Mouse (Mus musculus): ENCODE results near the gene Gm3625.

The Gm3625 gene

GRCm38 (mm10) chr12:4556891-4557290 is 35.8 kb downstream of the Gm3625 start:
- peak; percentile 97 for DNase-seq (ENCODE audit: low read depth, low spot score)

- peak; percentile 73 for DNase-seq (ENCODE audit: low read depth, low spot score)
Measured at GRCm38 (mm10) chr12:4555451-4555850, 37.3 kb downstream of the Gm3625 start.

- peak; percentile 51 for DNase-seq (ENCODE audit: low read depth, low spot score)
Measured at GRCm38 (mm10) chr12:4553704-4554103, 39.0 kb downstream of the Gm3625 start.

- DNase-seq (ENCODE audit: low read depth, low spot score), result peak; percentile 90
Measured at GRCm38 (mm10) chr12:4548053-4549013, 44.4 kb downstream of the Gm3625 start.

GRCm38 (mm10) chr12:4547557-4547956 is 45.2 kb downstream of the Gm3625 start:
- no peak for DNase-seq (ENCODE audit: low read depth, low spot score)

GRCm38 (mm10) chr12:4546491-4546890 is 46.2 kb downstream of the Gm3625 start:
- no peak for DNase-seq (ENCODE audit: low read depth, low spot score)

- DNase-seq (ENCODE audit: low read depth, low spot score), result no peak
Measured at GRCm38 (mm10) chr12:4545425-4545824, 47.3 kb downstream of the Gm3625 start.

GRCm38 (mm10) chr12:4544400-4544919 is 48.3 kb downstream of the Gm3625 start:
- no peak for DNase-seq (ENCODE audit: low read depth, low spot score)

Measured in ES-CJ7 (cell line).